Mouse (Mus musculus) CH12.LX (cell line): ENCODE data around the gene Fryl. TPM values are rescaled to one million over a fixed set of nuclear protein-coding genes. Genes with fewer than 3 reads are reported as not detected.

Experiments used
- DNase-seq: peaks from one replicate; pipeline ENCODE4 v3.0.0-alpha.2; 2013; ENCODE audit errors: extremely low read depth
- H3K27ac ChIP-seq: 2 replicates; pipeline ENCODE4 v1.5.1; 2012; ENCODE audit warnings: low read depth, mild to moderate bottlenecking, control low read depth, moderate library complexity; ENCODE audit not compliant: insufficient read depth
- H3K27me3 ChIP-seq: replicated peaks from 2 replicates; pipeline ENCODE3; 2012; ENCODE audit warnings: inconsistent platforms
- H3K36me3 ChIP-seq, 2 experiments: replicated peaks in 1 of 2; 2 replicates each; pipeline versions ENCODE3 to v1.6.1; 2012; ENCODE audit warnings: inconsistent platforms in 1 of 2, low read length in 1 of 2, mild to moderate bottlenecking in 1 of 2, mixed read lengths in 1 of 2, moderate library complexity in 1 of 2; ENCODE audit not compliant: control insufficient read depth in 1 of 2, insufficient read depth in 1 of 2
- H3K4me1 ChIP-seq, 2 experiments: 2 replicates each; pipeline ENCODE4 v1.6.1; 2012; ENCODE audit warnings: inconsistent platforms in 1 of 2, moderate library complexity in 1 of 2; ENCODE audit not compliant: insufficient read depth in 2 of 2, control insufficient read depth in 1 of 2
- H3K4me2 ChIP-seq: 2 replicates; pipeline ENCODE4 v1.6.1; 2012; ENCODE audit warnings: low read depth, mild to moderate bottlenecking, control low read depth; ENCODE audit not compliant: poor library complexity, insufficient read depth, severe bottlenecking
- H3K4me3 ChIP-seq, 3 experiments: fragments of 150-350 bp in 1 of 3; sonication (generic) in 1 of 3; replicated peaks in 1 of 3; 2 replicates each; pipeline versions ENCODE3 to v1.5.1; 2011 to 2012; ENCODE audit warnings: low read depth in 2 of 3, low read length in 2 of 3, mild to moderate bottlenecking in 2 of 3, moderate library complexity in 2 of 3, control low read depth in 1 of 3, improper control_type of control experiment in 1 of 3, inconsistent platforms in 1 of 3, mixed read lengths in 1 of 3; ENCODE audit not compliant: poor library complexity in 1 of 3
- H3K79me2 ChIP-seq: replicated peaks from 2 replicates; pipeline ENCODE4 v1.6.1; 2012; ENCODE audit warnings: mild to moderate bottlenecking, moderate library complexity; ENCODE audit not compliant: control insufficient read depth, poor library complexity, insufficient read depth, severe bottlenecking; ENCODE audit errors: extremely low read depth
- H3K9ac ChIP-seq: 2 replicates; pipeline ENCODE4 v1.6.1; 2012; ENCODE audit warnings: low read depth, mild to moderate bottlenecking, control low read depth, moderate library complexity; ENCODE audit not compliant: insufficient read depth
- H3K9me3 ChIP-seq: replicated peaks from 2 replicates; pipeline ENCODE3; 2012; ENCODE audit warnings: low read length, inconsistent platforms, mixed read lengths
- BHLHE40 ChIP-seq: IDR thresholded peaks from 2 replicates; pipeline ENCODE4 v1.6.1; 2011; ENCODE audit warnings: mild to moderate bottlenecking, low read depth, low read length, improper control_type of control experiment
- CTCF ChIP-seq, 2 experiments: IDR thresholded peaks in 1 of 2; conservative IDR thresholded peaks in 1 of 2; 2 replicates each; pipeline ENCODE4 v1.5.1; 2011 to 2012; ENCODE audit warnings: low read depth in 2 of 2, low read length in 2 of 2, improper control_type of control experiment in 1 of 2, inconsistent platforms in 1 of 2, mild to moderate bottlenecking in 1 of 2, moderate library complexity in 1 of 2
- ELF1 ChIP-seq: IDR thresholded peaks from 2 replicates; pipeline ENCODE4 v1.6.1; 2014; ENCODE audit warnings: low read depth, mild to moderate bottlenecking, inconsistent platforms, low read length, improper control_type of control experiment
- GABPA ChIP-seq: IDR thresholded peaks from 2 replicates; pipeline ENCODE4 v1.6.1; 2012; ENCODE audit warnings: low read depth, low read length, improper control_type of control experiment, inconsistent platforms; ENCODE audit not compliant: insufficient replicate concordance
- HCFC1 ChIP-seq: IDR thresholded peaks from 2 replicates; pipeline ENCODE4 v1.6.1; 2012; ENCODE audit warnings: low read depth, mild to moderate bottlenecking, inconsistent platforms, low read length, improper control_type of control experiment
- JUN ChIP-seq: IDR thresholded peaks from 2 replicates; pipeline ENCODE4 v1.6.1; 2011; ENCODE audit warnings: low read depth, mild to moderate bottlenecking, low read length, improper control_type of control experiment, moderate library complexity; ENCODE audit not compliant: insufficient read depth
- KAT2A ChIP-seq: IDR thresholded peaks from 2 replicates; pipeline ENCODE4 v1.6.1; 2012; ENCODE audit warnings: low read length, improper control_type of control experiment, inconsistent platforms; ENCODE audit not compliant: insufficient replicate concordance
- NELFE ChIP-seq: IDR thresholded peaks from 2 replicates; pipeline ENCODE4 v1.6.1; 2011; ENCODE audit warnings: low read depth, low read length, improper control_type of control experiment
- NRF1 ChIP-seq: IDR thresholded peaks from 2 replicates; pipeline ENCODE4 v1.6.1; 2014; ENCODE audit warnings: low read depth, mild to moderate bottlenecking, inconsistent platforms, low read length, improper control_type of control experiment, moderate library complexity
- POLR2A ChIP-seq: IDR thresholded peaks from 2 replicates; pipeline ENCODE4 v1.6.1; 2011; ENCODE audit warnings: low read depth, mild to moderate bottlenecking, improper control_type of control experiment, low read length
- RCOR1 ChIP-seq: conservative IDR thresholded peaks from 2 replicates; pipeline ENCODE4 v1.6.1; 2012; ENCODE audit warnings: low read depth, mild to moderate bottlenecking, inconsistent platforms, low read length, improper control_type of control experiment
- SMC3 ChIP-seq: IDR thresholded peaks from 2 replicates; pipeline ENCODE4 v1.6.1; 2011; ENCODE audit warnings: low read depth, low read length, improper control_type of control experiment
- TCF12 ChIP-seq: IDR thresholded peaks from 2 replicates; pipeline ENCODE4 v1.6.1; 2014; ENCODE audit warnings: low read depth, mild to moderate bottlenecking, inconsistent platforms, low read length, improper control_type of control experiment
- USF2 ChIP-seq: conservative IDR thresholded peaks from 2 replicates; pipeline ENCODE4 v1.6.1; 2011; ENCODE audit warnings: low read depth, low read length, improper control_type of control experiment
- ZC3H11A ChIP-seq: IDR thresholded peaks from 2 replicates; pipeline ENCODE4 v1.6.1; 2012; ENCODE audit warnings: low read depth, mild to moderate bottlenecking, inconsistent platforms, low read length, improper control_type of control experiment
- ZKSCAN1 ChIP-seq: IDR thresholded peaks from 2 replicates; pipeline ENCODE4 v1.6.1; 2012; ENCODE audit warnings: low read depth, inconsistent platforms, low read length, improper control_type of control experiment, borderline replicate concordance
- dilution Hi-C: fragments of 300-500 bp; cut with MboI; formaldehyde crosslinking; loops from 2 replicates; pipeline ENCODE4 v1.14.3; 2020; ENCODE audit warnings: low sequenced_read_pairs; ENCODE audit not compliant: extremely low pct_unique_long_range_greater_than_20kb, extremely low pct_ligation_motif_present
- in situ Hi-C: fragments of 300-500 bp; cut with MboI; formaldehyde crosslinking; loops from 3 replicates; pipeline ENCODE4 v1.14.3; 2019; ENCODE audit warnings: low sequenced_read_pairs, low pct_ligation_motif_present, low pct_unique_long_range_greater_than_20kb, mixed read lengths
- polyA plus RNA-seq: library from polyadenylated mRNA; unstranded; fragments of >175 nt; gene quantifications from 2 replicates; pipeline ENCODE4 v1.2.1, GENCODE M21; 2012; ENCODE audit warnings: low read depth; ENCODE audit not compliant: insufficient read length
- total RNA-seq, 2 experiments: library from RNA; depleted of rRNA; stranded (reverse); fragments of 300-350 nt in 1 of 2; fragments of >200 nt in 1 of 2; gene quantifications; 2 replicates each; pipeline ENCODE4 v1.2.3; 2012 to 2014

Fryl gene
- total and polyA plus RNA-seq, 3 experiments: 23.2 to 38.4 (median 31.3) TPM

DNA sequence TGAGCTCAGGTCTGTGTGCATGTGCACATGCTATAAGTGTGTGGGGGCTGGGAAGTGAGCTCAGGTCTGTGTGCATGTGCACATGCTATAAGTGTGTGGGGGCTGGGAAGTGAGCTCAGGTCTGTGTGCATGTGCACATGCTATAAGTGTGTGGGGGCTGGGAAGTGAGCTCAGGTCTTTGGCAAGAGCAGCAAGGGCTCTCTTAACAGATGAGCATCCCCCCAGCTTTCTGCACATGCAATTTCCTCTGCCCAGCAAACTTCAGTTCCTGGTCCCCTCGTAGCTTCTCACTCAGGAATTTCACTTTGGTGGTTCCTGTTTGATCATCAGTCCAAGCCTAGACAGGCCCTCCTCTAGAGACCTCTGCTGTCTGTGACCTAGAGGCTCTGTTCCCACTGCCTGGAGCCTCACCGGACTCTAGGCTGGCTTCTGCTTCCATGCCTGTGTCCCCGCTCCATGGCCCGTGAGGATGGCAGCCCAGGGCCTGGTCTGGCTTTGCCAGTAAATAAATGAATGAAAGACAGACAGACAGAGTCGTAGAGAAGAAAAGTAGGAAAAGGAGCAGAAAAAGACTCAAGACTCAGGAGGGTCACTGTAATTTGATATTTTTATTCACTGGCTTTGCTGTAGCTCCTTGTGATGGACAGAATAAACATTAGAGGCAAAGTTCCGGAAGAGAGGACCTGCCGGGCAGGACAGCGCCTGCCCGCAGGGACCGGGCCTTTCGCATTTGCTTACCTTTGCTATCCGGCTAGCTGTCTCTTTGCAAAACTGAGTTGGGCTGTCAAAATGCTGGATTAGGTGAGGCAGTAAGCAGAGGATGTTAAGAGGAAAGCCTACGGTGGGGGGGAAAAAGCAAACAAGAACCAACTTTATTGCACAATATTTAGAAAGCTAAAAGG, 192.4 kb downstream of the Fryl start:
- Histone ChIP-seq H3K9ac (no peak overlapping the region), H3K27ac (no peak overlapping the region), H3K4me1 (no peaks in the 10 kb centered on the region)
- DNase-seq: no peak
- TF ChIP-seq SMC3 (no peak), ZC3H11A (no peak), NRF1 (no peak), ZKSCAN1 (no peak), JUN (no peak), BHLHE40 (no peak), CTCF (conservative IDR thresholded peaks at IDR 0.05 in 1 of 2, IDR thresholded peaks at IDR 0.05 in 1 of 2; ENCODE audit: low read depth in 2 of 2, low read length in 2 of 2) (no peak), POLR2A (no peak)
- TF ChIP-seq, all 38 proteins: peak for 0
- no peaks in the 10 kb centered on the region for H3K79me2 ChIP-seq
- H3K4me3 ChIP-seq: no peak overlapping the region
- no peaks in the 10 kb centered on the region for H3K27me3 ChIP-seq
- H3K4me2 ChIP-seq: no peak overlapping the region
- peaks cover 47 to 74% of the 10 kb centered on the region in 2 experiments for H3K36me3 ChIP-seq
- H3K9me3 ChIP-seq: no peaks in the 10 kb centered on the region
- in situ Hi-C loops (no loop called here), dilution Hi-C loops (no loop called here)

GRCm38 (mm10) chr5:73061506-73062155, 194.8 kb downstream of the Fryl start:
- no peak for TF ChIP-seq POLR2A
- H3K27me3 ChIP-seq: no peaks in the 10 kb centered on the region
- no peak overlapping the region for H3K9ac ChIP-seq
- no peak overlapping the region for H3K4me2 ChIP-seq
- no peaks in the 10 kb centered on the region for H3K79me2 ChIP-seq
- H3K4me3 ChIP-seq: no peak overlapping the region
- dilution Hi-C loops: no loop called here
- H3K9me3 ChIP-seq: no peaks in the 10 kb centered on the region
- H3K27ac ChIP-seq: no peak overlapping the region
- peaks cover 35 to 67% of the 10 kb centered on the region in 2 experiments for H3K36me3 ChIP-seq
- no peak for DNase-seq
- no peaks in the 10 kb centered on the region for H3K4me1 ChIP-seq
- in situ Hi-C loops: no loop called here

DNA sequence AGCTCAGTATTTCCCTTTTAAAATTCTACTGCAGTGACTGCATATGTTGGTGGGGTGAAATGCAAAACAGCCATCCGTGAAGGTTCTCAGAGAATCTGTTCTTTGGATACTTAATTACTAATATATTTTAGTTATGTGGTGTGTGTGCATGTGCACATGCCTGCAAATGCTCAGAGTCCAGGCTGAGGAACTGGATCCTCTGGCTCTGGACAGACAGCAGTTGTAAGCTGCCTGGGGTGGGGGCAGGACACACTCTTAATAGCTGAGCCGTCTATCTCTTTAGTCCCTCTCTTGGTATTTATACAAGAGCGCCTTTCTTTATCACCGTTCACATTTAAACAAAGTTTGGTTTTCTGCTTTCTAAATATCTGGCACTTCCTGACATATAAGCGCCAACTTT, 199.5 kb downstream of the Fryl start:
- Histone ChIP-seq H3K4me1 (no peaks in the 10 kb centered on the region), H3K9ac (no peak overlapping the region), H3K4me2 (no peak overlapping the region), H3K27me3 (no peaks in the 10 kb centered on the region), H3K4me3 (no peak overlapping the region), H3K27ac (no peak overlapping the region), H3K9me3 (no peaks in the 10 kb centered on the region), H3K36me3 (peaks cover 37 to 72% of the 10 kb centered on the region in 2 experiments), H3K79me2 (no peaks in the 10 kb centered on the region)
- DNase-seq: no peak
- in situ Hi-C loops: no loop called here
- TF ChIP-seq HCFC1 (no peak), NELFE (no peak), KAT2A (no peak), GABPA (no peak), TCF12 (no peak), USF2 (no peak), RCOR1 (no peak), ELF1 (no peak)
- dilution Hi-C loops: no loop called here
